Mouse (Mus musculus): ENCODE data around the gene Eef2k.
"Not testable (repeated sequence)": the region's sequence is repeated elsewhere in the genome, so short reads cannot be mapped to it uniquely, and the experiment has no call there.

The Eef2k gene

GRCm38 (mm10) chr7:120941214-120941613 is 98.6 kb downstream of the Eef2k start:
- DNase-seq: no peak

GRCm38 (mm10) chr7:120942506-120942905 is 99.9 kb downstream of the Eef2k start:
- no peak for DNase-seq

- DNase-seq: no peak
Observed at GRCm38 (mm10) chr7:120943936-120944509, 101.4 kb downstream of the Eef2k start.

- not testable (repeated sequence) for DNase-seq
Observed at GRCm38 (mm10) chr7:120953591-120953990, 111.0 kb downstream of the Eef2k start.
